Mouse (Mus musculus): ENCODE measurements around the gene Cyfip2. TPM values are rescaled to one million over a fixed set of nuclear protein-coding genes. Genes with fewer than 3 reads are reported as not detected.

The Cyfip2 gene
- polyA plus RNA-seq, 1 experiment from 2014 or later = 5.3 TPM

DNA sequence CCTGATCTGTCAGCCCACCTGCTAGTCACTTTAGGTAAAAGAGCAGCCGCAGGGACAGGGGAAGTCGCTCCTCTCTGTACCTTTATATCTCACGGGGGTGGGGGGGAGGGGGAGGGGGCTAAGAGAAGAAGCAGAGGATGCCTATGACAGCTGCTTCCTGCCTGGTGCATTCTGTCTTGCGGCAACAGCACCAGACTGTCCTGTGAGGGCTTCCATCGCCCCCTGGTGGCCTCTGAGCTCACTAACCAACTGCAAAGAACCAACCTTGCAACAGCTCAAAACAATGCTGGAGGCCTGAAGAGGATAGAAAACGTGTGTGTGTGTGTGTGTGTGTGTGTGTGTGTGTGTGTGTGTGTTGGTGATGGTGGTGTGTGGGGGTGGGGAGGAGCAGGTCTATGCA is 37.4 kb downstream of the Cyfip2 start:
- no peak overlapping the region for H3K4me2 ChIP-seq
- no peaks in the 10 kb centered on the region for H3K4me1 ChIP-seq
- no peak overlapping the region for H3K27ac ChIP-seq (replicated peaks)
- WGBS = 2% methylated on average over 6 of the region's 6 CpGs
- no peaks in the 10 kb centered on the region for H3K27me3 ChIP-seq (replicated peaks)
- ATAC-seq (ENCODE audit: extremely low read depth, insufficient number of reproducible peaks, low FRiP score, low TSS enrichment) = peak; percentile 39; the same call in 1 of the 2 replicates
- no peak overlapping the region for H3K9ac ChIP-seq
- no peaks in the 10 kb centered on the region for H3K9me3 ChIP-seq
- 0 out of 2 replicates have a peak, but pooled peaks cover 3% of the 10 kb centered on the region for H3K36me3 ChIP-seq
- H3K4me3 ChIP-seq = no peak overlapping the region

DNA sequence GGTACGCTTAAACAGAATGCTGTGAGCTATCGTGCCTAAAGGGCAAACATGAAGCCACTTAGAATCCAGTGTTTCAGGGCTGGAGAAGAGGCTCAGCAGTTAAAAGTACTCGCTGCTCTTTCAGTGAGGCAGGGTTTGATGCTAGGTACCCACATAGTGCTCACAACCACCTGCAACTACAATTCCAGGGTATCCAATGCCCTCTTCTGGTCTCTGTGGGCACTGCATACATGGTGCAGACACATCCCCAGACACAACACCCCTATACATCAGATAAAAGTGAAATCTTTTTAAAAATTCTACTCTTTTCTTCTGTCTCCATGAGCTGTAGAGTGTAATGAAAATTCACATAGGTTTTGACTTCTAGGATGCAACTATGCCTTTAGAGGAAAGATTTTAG is 38.7 kb downstream of the Cyfip2 start:
- Histone ChIP-seq H3K36me3 (0 out of 2 replicates have a peak, but pooled peaks cover 3% of the 10 kb centered on the region), H3K4me3 (no peak overlapping the region), H3K27ac (replicated peaks) (no peak overlapping the region), H3K9me3 (no peaks in the 10 kb centered on the region), H3K27me3 (replicated peaks) (no peaks in the 10 kb centered on the region), H3K4me1 (no peaks in the 10 kb centered on the region), H3K9ac (no peak overlapping the region), H3K4me2 (no peak overlapping the region)
- WGBS = 93% methylated on average over 3 of the region's 3 CpGs
- ATAC-seq (ENCODE audit: extremely low read depth, insufficient number of reproducible peaks, low FRiP score, low TSS enrichment) = no peak

DNA sequence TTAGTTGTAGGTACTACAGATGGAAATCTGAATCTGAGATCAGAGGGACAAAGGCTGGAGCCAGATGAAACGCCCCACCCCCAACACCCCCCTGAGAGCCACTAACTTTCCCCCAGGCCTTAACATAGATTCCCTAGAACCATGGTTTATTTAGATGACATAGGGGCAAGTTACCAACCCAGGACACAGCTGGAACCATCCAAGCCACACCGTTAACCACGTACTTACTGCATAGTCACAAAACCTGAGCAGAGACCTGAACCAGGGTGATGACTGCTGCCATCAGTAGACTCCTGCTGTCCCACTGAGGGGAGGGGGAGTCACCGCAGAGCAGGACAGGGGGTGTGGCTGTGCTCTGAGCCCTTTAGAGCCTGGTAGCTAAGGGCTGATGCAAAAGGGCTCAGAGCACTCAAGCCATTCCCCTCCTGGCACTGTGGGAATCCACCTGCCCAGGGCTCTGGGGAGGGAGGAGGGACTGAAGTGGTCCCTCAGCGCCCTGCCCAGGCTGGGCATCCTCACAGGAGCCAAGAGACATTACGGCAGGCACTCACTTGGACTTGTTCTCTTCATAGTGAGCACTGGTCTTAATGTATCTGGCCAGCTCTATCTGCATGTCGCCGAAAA is 40.5 kb downstream of the Cyfip2 start:
- no peak overlapping the region for H3K4me3 ChIP-seq
- 67% methylated on average over 8 of the region's 8 CpGs for WGBS
- ATAC-seq (ENCODE audit: extremely low read depth, insufficient number of reproducible peaks, low FRiP score, low TSS enrichment) = no peak
- no peaks in the 10 kb centered on the region for H3K27me3 ChIP-seq (replicated peaks)
- H3K4me2 ChIP-seq = no peak overlapping the region
- no peak overlapping the region for H3K9ac ChIP-seq
- H3K36me3 ChIP-seq = 0 out of 2 replicates have a peak, but pooled peaks cover 3% of the 10 kb centered on the region
- no peaks in the 10 kb centered on the region for H3K9me3 ChIP-seq
- no peaks in the 10 kb centered on the region for H3K4me1 ChIP-seq
- H3K27ac ChIP-seq (replicated peaks) = no peak overlapping the region

DNA sequence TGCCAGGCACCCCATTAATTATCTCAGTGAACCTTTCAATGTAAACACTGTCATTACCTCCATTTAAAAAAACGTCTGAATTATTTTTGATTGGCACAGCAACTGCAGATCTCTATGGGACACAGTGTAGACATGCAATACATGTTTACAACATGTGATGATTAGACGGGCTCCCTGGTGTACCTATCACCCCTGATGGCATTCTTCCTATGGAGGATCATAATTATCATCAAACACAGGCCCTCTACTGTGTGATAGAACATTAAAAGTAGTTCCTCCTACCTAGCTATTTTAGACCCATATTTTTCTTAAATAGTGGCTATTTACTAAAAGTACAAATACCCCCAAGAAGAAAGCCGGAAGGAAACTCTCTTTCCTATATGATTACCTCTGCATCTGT is 42.8 kb downstream of the Cyfip2 start:
- ATAC-seq (ENCODE audit: extremely low read depth, insufficient number of reproducible peaks, low FRiP score, low TSS enrichment) = no peak

DNA sequence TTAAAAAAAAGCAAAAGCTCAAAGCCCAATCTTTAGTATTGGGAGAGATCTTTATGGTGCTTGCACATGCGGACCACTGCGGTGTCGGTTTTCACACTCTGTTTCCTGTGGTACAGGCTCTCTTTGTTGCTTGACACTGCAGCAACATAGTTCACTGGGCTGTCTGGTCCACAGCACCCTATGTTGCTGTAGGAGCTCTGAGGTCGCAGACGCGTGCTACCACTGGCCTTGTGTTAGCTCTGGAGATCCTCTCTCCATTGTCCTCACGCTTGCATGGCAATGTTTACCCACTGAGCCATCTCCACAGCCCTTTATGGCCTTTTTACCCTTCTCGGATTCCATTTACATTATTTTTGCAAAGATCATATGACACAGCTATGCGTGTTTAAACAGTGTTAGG is 43.3 kb downstream of the Cyfip2 start:
- H3K9ac ChIP-seq = no peak overlapping the region
- no peak for ATAC-seq (ENCODE audit: extremely low read depth, insufficient number of reproducible peaks, low FRiP score, low TSS enrichment)
- no peak overlapping the region for H3K4me2 ChIP-seq
- no peak overlapping the region for H3K27ac ChIP-seq (replicated peaks)
- WGBS = 77% methylated on average over 9 of the region's 9 CpGs
- no peaks in the 10 kb centered on the region for H3K4me1 ChIP-seq
- H3K36me3 ChIP-seq = 0 out of 2 replicates have a peak, but pooled peaks cover 3% of the 10 kb centered on the region
- no peaks in the 10 kb centered on the region for H3K9me3 ChIP-seq
- no peak overlapping the region for H3K4me3 ChIP-seq
- no peaks in the 10 kb centered on the region for H3K27me3 ChIP-seq (replicated peaks)

More for the DNA sequence above, 42.8 kb downstream of the Cyfip2 start:
- 62% methylated on average over 3 of the region's 3 CpGs for WGBS
- H3K9ac ChIP-seq = no peak overlapping the region
- no peaks in the 10 kb centered on the region for H3K4me1 ChIP-seq
- H3K27ac ChIP-seq (replicated peaks) = no peak overlapping the region
- H3K36me3 ChIP-seq = 0 out of 2 replicates have a peak, but pooled peaks cover 3% of the 10 kb centered on the region
- no peaks in the 10 kb centered on the region for H3K27me3 ChIP-seq (replicated peaks)
- H3K4me3 ChIP-seq = no peak overlapping the region
- no peak overlapping the region for H3K4me2 ChIP-seq
- H3K9me3 ChIP-seq = no peaks in the 10 kb centered on the region

DNA sequence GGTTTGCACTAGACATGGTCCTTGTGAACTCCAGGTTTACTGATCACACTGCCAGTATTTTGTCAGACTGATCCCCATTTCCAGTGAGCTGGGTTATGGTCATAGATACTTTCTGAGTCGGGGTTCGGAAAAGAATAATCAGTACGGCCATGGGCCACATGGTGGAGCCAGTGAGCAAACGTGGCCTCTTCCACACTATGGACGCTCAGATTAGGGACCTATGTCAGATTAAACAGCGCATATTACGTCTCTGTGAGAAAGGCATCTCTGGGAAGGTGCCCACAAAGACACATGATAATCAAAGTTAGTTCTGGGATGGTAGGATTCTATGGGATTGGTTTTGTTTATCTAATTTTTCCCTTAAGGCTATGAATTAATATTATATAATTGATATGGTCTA is 43.7 kb downstream of the Cyfip2 start:
- Histone ChIP-seq H3K9ac (no peak overlapping the region), H3K4me1 (no peaks in the 10 kb centered on the region), H3K27ac (replicated peaks) (no peak overlapping the region), H3K27me3 (replicated peaks) (no peaks in the 10 kb centered on the region), H3K36me3 (0 out of 2 replicates have a peak, but pooled peaks cover 2% of the 10 kb centered on the region), H3K9me3 (no peaks in the 10 kb centered on the region), H3K4me2 (no peak overlapping the region), H3K4me3 (no peak overlapping the region)
- no peak for ATAC-seq (ENCODE audit: extremely low read depth, insufficient number of reproducible peaks, low FRiP score, low TSS enrichment)
- 18% methylated on average over 7 of the region's 7 CpGs for WGBS

DNA sequence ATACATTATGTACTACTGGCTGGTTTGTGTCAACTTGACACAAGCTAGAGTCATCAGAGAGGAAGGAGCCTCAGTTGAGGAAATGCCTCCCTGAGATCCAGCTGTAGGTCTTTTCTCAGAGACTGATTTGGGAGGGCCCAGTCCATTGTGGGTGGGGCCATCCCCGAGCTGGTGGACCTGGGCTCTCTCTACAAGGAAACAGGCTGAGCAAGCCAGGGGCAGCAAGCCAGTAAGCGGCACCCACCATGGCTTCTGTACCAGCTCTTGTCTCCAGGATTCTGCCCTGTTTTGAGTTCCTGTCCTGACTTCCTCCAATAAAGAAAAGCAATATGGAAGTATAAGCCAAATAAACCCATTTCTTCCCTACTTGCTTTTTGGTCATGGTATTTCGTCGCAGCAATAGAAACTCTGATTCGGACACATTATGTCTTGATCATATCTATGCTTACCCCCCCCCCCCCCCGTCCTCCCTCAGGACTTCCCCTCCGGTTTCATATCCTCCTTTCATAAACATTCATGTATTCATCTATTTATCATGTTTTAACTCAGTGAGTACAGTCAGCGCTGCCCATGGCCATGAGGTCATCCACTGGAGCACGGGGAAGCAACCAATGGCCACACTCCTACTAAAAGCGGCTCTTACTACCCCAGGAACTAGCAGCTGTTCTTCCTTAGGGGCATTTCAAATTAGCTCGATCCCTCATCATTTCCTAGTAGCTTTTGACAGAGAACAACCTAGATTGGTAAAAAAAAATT is 47.5 kb downstream of the Cyfip2 start:
- H3K4me1 ChIP-seq = no peaks in the 10 kb centered on the region
- 80% methylated on average over 11 of the region's 11 CpGs for WGBS
- H3K36me3 ChIP-seq = no peaks in the 10 kb centered on the region
- no peaks in the 10 kb centered on the region for H3K27me3 ChIP-seq (replicated peaks)
- no peaks in the 10 kb centered on the region for H3K9me3 ChIP-seq
- no peak for ATAC-seq (ENCODE audit: extremely low read depth, insufficient number of reproducible peaks, low FRiP score, low TSS enrichment)
- no peak overlapping the region for H3K4me2 ChIP-seq
- no peak overlapping the region for H3K4me3 ChIP-seq
- no peak overlapping the region for H3K27ac ChIP-seq (replicated peaks)
- no peak overlapping the region for H3K9ac ChIP-seq

DNA sequence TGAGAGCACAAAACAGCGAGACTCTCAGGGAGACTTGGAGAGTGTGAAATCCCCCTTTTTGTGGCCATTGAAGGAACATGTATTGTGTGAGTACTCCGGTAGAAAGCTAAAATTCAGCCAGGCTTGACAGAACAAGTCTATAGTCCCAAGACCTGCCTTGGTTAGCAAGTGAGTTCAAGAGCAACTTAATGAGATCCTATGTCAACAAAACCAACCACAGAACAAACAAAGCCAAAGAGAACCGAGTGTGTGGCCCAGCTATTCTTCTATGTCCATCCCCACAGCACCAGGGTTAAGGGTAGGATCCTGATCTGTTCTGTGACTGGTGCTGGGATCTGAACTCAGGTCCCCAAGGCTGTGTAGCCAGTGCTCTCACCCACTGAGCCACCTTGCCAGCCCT is 48.1 kb downstream of the Cyfip2 start:
- Histone ChIP-seq H3K4me2 (no peak overlapping the region), H3K36me3 (no peaks in the 10 kb centered on the region), H3K9me3 (no peaks in the 10 kb centered on the region), H3K27me3 (replicated peaks) (no peaks in the 10 kb centered on the region), H3K27ac (replicated peaks) (no peak overlapping the region), H3K4me3 (no peak overlapping the region), H3K9ac (no peak overlapping the region), H3K4me1 (no peaks in the 10 kb centered on the region)
- whole genome bisulfite sequencing = 71% methylated on average over 3 of the region's 3 CpGs
- no peak for ATAC-seq (ENCODE audit: extremely low read depth, insufficient number of reproducible peaks, low FRiP score, low TSS enrichment)

DNA sequence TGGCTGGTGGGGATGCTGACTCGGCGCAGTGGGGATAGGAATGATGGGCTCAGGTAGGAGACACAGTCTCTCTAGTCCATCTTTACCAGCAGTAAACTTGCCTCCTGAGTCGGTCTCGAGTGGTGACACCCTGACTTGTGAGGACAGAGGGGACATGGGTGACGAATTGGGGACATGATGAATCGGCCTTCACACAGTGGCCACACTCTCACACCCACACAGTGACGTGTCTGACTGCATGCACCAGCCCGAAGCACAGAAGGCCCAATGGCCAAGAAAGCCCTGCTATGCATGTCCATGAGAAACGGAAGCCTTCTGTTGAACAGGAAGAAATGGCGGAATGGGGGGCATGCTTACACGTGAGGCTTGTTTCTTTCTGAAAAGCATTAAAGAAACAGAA is 49.4 kb downstream of the Cyfip2 start:
- H3K27ac ChIP-seq (replicated peaks) = no peak overlapping the region
- no peak overlapping the region for H3K4me2 ChIP-seq
- no peak overlapping the region for H3K9ac ChIP-seq
- no peaks in the 10 kb centered on the region for H3K36me3 ChIP-seq
- H3K27me3 ChIP-seq (replicated peaks) = no peaks in the 10 kb centered on the region
- no peak overlapping the region for H3K4me3 ChIP-seq
- H3K4me1 ChIP-seq = no peaks in the 10 kb centered on the region
- no peak for ATAC-seq (ENCODE audit: extremely low read depth, insufficient number of reproducible peaks, low FRiP score, low TSS enrichment)
- no peaks in the 10 kb centered on the region for H3K9me3 ChIP-seq
- WGBS = 83% methylated on average over 11 of the region's 11 CpGs

DNA sequence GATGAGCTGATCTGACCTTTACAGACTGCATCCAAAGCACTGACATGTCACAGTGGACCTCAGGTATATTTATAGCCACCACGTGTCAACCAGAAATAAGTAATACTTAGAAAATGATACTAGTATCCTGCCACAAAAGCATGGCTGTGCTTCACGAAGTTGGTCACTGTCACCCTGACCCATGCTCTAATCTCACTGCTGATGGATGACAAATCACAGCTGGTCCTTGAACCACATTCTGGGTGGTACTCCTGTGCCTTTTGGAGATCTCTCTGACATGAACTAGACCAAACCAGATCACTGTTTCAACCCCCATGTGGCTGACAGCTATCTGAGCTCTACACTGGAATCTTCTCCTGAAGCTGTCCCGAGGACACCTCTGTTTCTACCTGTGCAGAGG is 49.8 kb downstream of the Cyfip2 start:
- Histone ChIP-seq H3K36me3 (no peaks in the 10 kb centered on the region), H3K4me2 (no peak overlapping the region), H3K27ac (replicated peaks) (no peak overlapping the region), H3K27me3 (replicated peaks) (no peaks in the 10 kb centered on the region), H3K9ac (no peak overlapping the region), H3K9me3 (no peaks in the 10 kb centered on the region), H3K4me3 (no peak overlapping the region), H3K4me1 (no peaks in the 10 kb centered on the region)
- 56% methylated on average over 3 of the region's 3 CpGs for WGBS
- ATAC-seq (ENCODE audit: extremely low read depth, insufficient number of reproducible peaks, low FRiP score, low TSS enrichment) = no peak

DNA sequence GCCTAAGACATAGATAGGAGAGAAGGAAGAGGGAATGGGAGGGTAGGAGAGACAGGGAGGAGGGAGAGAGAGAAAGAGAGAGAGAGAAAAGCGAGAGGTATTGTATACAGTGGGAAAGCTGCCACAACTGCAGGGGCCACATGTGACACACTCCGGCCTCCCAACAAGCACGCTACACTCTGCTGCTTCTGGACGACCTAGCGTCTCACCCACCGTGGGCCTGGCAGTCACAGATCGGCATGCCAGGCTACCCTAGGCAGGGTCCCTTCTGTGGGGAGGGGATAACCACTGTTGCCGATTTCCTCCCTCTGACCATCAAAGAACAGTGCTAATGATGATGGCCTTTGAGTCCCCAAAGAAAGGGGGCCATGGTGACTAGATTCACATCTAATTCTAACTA is 53.9 kb downstream of the Cyfip2 start:
- Histone ChIP-seq H3K4me2 (no peak overlapping the region), H3K9ac (no peak overlapping the region), H3K36me3 (peaks cover 10% of the 10 kb centered on the region), H3K27ac (replicated peaks) (no peak overlapping the region), H3K9me3 (no peaks in the 10 kb centered on the region), H3K27me3 (replicated peaks) (no peaks in the 10 kb centered on the region), H3K4me3 (no peak overlapping the region), H3K4me1 (no peaks in the 10 kb centered on the region)
- ATAC-seq (ENCODE audit: extremely low read depth, insufficient number of reproducible peaks, low FRiP score, low TSS enrichment) = no peak
- 80% methylated on average over 8 of the region's 8 CpGs for WGBS

DNA sequence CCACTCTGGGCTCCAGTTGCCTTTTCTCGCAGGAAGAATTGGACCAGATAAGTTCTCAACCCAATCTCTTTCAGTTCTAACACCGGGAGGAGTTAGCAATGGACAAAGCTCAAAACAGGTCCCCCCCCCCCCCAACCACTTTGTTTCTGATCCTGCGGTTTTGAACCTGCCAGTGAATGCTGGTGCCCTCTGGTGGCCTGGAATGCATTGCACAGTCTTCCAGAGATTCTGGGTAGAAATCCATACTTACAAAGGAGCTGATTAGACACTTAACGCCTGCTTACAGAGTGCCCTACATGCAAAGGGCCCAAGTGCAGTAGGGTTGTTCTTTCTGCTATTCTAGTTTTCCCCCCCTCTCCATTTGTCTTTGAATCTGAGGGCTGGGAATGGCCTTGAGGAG is 54.5 kb downstream of the Cyfip2 start:
- Histone ChIP-seq H3K36me3 (peaks cover 10% of the 10 kb centered on the region), H3K9me3 (no peaks in the 10 kb centered on the region), H3K4me1 (no peaks in the 10 kb centered on the region), H3K4me3 (no peak overlapping the region), H3K9ac (no peak overlapping the region), H3K4me2 (no peak overlapping the region), H3K27me3 (replicated peaks) (no peaks in the 10 kb centered on the region), H3K27ac (replicated peaks) (no peak overlapping the region)
- 49% methylated on average over 4 of the region's 4 CpGs for WGBS
- no peak for ATAC-seq (ENCODE audit: extremely low read depth, insufficient number of reproducible peaks, low FRiP score, low TSS enrichment)

All from heart, embryonic 13.5 days (tissue).